Mouse (Mus musculus): ENCODE data around the gene Abca4. TPM values are rescaled to one million over a fixed set of nuclear protein-coding genes. Genes with fewer than 3 reads are reported as not detected.

Abca4 gene
- polyA plus RNA-seq, 1 experiment: 8.2 TPM

DNA sequence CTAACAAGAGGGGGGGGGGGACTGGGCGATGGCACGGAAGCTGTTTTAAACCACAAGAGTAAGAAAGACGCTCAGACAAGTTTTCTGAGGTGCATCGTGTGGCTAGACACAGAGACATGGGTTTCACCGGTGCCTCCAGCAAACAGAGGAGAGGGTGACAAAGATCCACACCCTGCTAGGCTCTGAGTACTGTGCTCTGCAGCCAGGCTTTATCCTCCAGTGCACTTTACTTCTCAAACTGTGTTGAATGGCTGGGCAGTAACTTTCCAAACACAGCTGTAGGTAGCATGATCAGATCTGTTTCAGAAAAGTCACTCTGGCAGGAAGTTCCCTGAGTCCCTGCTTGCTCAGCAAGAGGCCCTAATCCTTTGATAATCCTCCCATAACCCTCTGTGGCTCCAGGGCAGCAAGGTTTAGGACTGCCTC is 158.1 kb downstream of the Abca4 start:
- peaks cover 28% of the 10 kb centered on the region for H3K4me1 ChIP-seq (ENCODE audit: control insufficient read depth, insufficient read depth, low read length)
- DNase-seq: no peak
- H3K27ac ChIP-seq (ENCODE audit: insufficient read depth, low read depth, low read length): no peak overlapping the region
- TF ChIP-seq POLR2A (IDR thresholded peaks at IDR 0.05; ENCODE audit: low read depth, low read length): no peak
- no peak for TF ChIP-seq CTCF (conservative IDR thresholded peaks at IDR 0.05; ENCODE audit: insufficient read depth, insufficient read length, low read depth, low read length)
- H3K36me3 ChIP-seq (ENCODE audit: control insufficient read depth, insufficient read depth, low read length): no peaks in the 10 kb centered on the region
- WGBS: 39% methylated on average over 5 of the region's 5 CpGs
- H3K27me3 ChIP-seq (replicated peaks; ENCODE audit: control insufficient read depth, insufficient read depth, low read length): no peaks in the 10 kb centered on the region
- no peak overlapping the region for H3K4me3 ChIP-seq (ENCODE audit: insufficient read depth, low read depth, low read length)

- no peaks in the 10 kb centered on the region for H3K36me3 ChIP-seq (ENCODE audit: control insufficient read depth, insufficient read depth, low read length)
- peaks cover 34% of the 10 kb centered on the region for H3K4me1 ChIP-seq (ENCODE audit: control insufficient read depth, insufficient read depth, low read length)
- H3K27ac ChIP-seq (ENCODE audit: insufficient read depth, low read depth, low read length): no peak overlapping the region; the same call in 1 of the 2 replicates
- 76% methylated on average over 9 of the region's 9 CpGs for WGBS
- H3K4me3 ChIP-seq (ENCODE audit: insufficient read depth, low read depth, low read length): no peak overlapping the region
- H3K27me3 ChIP-seq (replicated peaks; ENCODE audit: control insufficient read depth, insufficient read depth, low read length): no peaks in the 10 kb centered on the region
- TF ChIP-seq CTCF (conservative IDR thresholded peaks at IDR 0.05; ENCODE audit: insufficient read depth, insufficient read length, low read depth, low read length): no peak
- no peak for TF ChIP-seq POLR2A (IDR thresholded peaks at IDR 0.05; ENCODE audit: low read depth, low read length)
- no peak for DNase-seq
Measured at GRCm38 (mm10) chr3:122203675-122204329, 159.6 kb downstream of the Abca4 start.

GRCm38 (mm10) chr3:122205753-122206152 is 161.5 kb downstream of the Abca4 start:
- 47% methylated on average over 6 of the region's 6 CpGs for WGBS
- H3K36me3 ChIP-seq (ENCODE audit: control insufficient read depth, insufficient read depth, low read length): no peaks in the 10 kb centered on the region
- H3K27ac ChIP-seq (ENCODE audit: insufficient read depth, low read depth, low read length): peak overlapping the region; percentile 84
- H3K4me1 ChIP-seq (ENCODE audit: control insufficient read depth, insufficient read depth, low read length): peaks cover 32% of the 10 kb centered on the region
- no peaks in the 10 kb centered on the region for H3K27me3 ChIP-seq (replicated peaks; ENCODE audit: control insufficient read depth, insufficient read depth, low read length)
- DNase-seq: peak; percentile 39
- no peak for TF ChIP-seq CTCF (conservative IDR thresholded peaks at IDR 0.05; ENCODE audit: insufficient read depth, insufficient read length, low read depth, low read length)
- no peak for TF ChIP-seq POLR2A (IDR thresholded peaks at IDR 0.05; ENCODE audit: low read depth, low read length)
- H3K4me3 ChIP-seq (ENCODE audit: insufficient read depth, low read depth, low read length): no peak overlapping the region

DNA sequence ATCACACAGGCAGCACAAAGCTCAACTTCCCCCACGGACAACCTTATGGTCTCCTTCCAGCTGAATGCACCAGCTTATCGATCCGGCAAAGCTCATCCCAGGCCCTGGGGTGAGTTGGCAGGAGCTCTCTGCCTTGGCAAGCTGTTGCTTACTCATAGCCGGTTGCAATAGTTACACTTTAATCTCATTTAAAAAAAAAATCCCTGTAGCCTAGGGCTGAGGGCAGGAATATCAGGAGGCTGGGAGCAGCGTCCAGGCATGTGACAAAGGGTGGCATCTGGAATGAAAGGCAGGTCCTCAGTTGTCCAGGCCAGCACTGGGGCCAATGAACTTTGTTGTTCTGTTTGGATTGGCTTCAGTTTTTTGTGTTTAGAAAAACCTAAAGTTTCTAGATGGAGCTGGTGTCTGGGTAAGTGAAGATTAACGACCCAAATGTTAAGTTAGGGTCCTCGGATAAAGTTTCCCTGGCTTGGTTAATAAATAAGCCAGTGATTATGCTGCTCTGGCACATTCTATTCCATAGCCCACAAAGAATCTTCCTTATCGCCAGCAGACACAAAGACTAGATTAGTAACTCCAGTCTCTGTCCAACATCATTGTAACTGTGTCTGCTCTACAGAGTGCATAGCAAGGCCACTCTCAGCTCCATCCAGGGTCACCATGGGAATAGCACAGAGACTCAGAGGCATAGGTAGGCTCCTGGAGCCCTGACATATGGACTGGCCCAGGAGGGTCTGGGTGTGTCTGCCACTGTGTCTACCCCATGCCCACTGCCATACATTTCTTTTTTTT is 162.2 kb downstream of the Abca4 start:
- H3K4me3 ChIP-seq (ENCODE audit: insufficient read depth, low read depth, low read length): peak overlapping the region; percentile 7; the same call in 1 of the 2 replicates
- peak; percentile 92 for DNase-seq
- H3K4me1 ChIP-seq (ENCODE audit: control insufficient read depth, insufficient read depth, low read length): peaks cover 34% of the 10 kb centered on the region
- TF ChIP-seq POLR2A (IDR thresholded peaks at IDR 0.05; ENCODE audit: low read depth, low read length) (no peak), CTCF (conservative IDR thresholded peaks at IDR 0.05; ENCODE audit: insufficient read depth, insufficient read length, low read depth, low read length) (no peak)
- H3K36me3 ChIP-seq (ENCODE audit: control insufficient read depth, insufficient read depth, low read length): no peaks in the 10 kb centered on the region
- H3K27me3 ChIP-seq (replicated peaks; ENCODE audit: control insufficient read depth, insufficient read depth, low read length): no peaks in the 10 kb centered on the region
- 26% methylated on average over 8 of the region's 8 CpGs for WGBS
- H3K27ac ChIP-seq (ENCODE audit: insufficient read depth, low read depth, low read length): peak overlapping the region; percentile 90

- Histone ChIP-seq H3K36me3 (ENCODE audit: control insufficient read depth, insufficient read depth, low read length) (no peaks in the 10 kb centered on the region), H3K4me3 (ENCODE audit: insufficient read depth, low read depth, low read length) (no peak overlapping the region), H3K27ac (ENCODE audit: insufficient read depth, low read depth, low read length) (peak overlapping the region; percentile 61), H3K27me3 (replicated peaks; ENCODE audit: control insufficient read depth, insufficient read depth, low read length) (no peaks in the 10 kb centered on the region), H3K4me1 (ENCODE audit: control insufficient read depth, insufficient read depth, low read length) (peaks cover 34% of the 10 kb centered on the region)
- WGBS: 77% methylated on average over 6 of the region's 6 CpGs
- TF ChIP-seq POLR2A (IDR thresholded peaks at IDR 0.05; ENCODE audit: low read depth, low read length) (no peak), CTCF (conservative IDR thresholded peaks at IDR 0.05; ENCODE audit: insufficient read depth, insufficient read length, low read depth, low read length) (no peak)
- DNase-seq: no peak
Measured at GRCm38 (mm10) chr3:122207766-122208165, 163.5 kb downstream of the Abca4 start.

DNA sequence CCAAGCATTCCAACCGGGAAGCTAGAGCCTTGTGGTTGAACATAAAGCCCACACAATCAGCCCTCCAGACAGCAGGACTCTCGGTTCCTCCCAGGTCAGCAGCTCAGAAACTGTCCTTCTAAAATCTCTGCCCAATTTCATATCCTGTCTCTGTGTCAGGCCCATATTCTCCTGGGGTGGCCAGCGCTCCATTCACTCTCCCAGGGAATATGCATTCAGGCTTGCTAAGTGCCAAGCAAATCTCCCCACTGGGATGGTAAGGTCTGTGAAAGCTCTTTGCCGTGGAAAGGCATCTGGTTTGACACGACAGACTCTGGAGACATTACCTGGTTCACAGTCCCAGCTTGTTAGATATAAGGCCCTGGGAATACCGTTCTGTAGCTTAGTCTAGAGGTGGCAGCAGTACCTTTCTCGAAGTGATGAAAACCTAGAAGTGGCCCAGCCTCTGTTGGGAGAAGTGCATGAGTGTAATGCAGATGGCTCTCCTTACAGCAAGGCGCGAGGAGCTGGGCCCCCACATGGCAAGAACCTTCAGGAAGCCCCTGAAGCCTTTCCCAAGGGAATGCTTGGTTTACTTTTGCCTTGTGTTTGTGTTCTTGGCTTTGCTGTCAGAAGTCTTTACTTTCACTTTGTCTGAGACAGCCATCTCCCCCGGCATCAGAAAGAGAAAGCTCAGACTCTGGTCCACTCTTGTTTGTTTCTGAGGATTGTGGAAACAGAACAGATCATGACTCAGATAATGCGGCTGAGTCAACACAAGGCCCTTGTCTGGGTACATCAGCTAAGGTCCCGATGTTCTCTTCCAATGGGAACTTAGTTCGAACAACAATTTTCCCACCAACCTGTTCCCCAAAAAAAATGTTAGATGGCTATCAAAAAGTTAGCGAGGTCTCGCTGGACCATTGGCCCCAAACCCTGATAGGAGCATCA is 164.3 kb downstream of the Abca4 start:
- DNase-seq: no peak
- Histone ChIP-seq H3K4me3 (ENCODE audit: insufficient read depth, low read depth, low read length) (no peak overlapping the region), H3K36me3 (ENCODE audit: control insufficient read depth, insufficient read depth, low read length) (no peaks in the 10 kb centered on the region), H3K27ac (ENCODE audit: insufficient read depth, low read depth, low read length) (peak overlapping the region; percentile 61), H3K27me3 (replicated peaks; ENCODE audit: control insufficient read depth, insufficient read depth, low read length) (no peaks in the 10 kb centered on the region), H3K4me1 (ENCODE audit: control insufficient read depth, insufficient read depth, low read length) (peaks cover 34% of the 10 kb centered on the region)
- TF ChIP-seq CTCF (conservative IDR thresholded peaks at IDR 0.05; ENCODE audit: insufficient read depth, insufficient read length, low read depth, low read length) (peak; percentile 24; the same call in 1 of the 2 replicates), POLR2A (IDR thresholded peaks at IDR 0.05; ENCODE audit: low read depth, low read length) (no peak)
- 62% methylated on average over 15 of the region's 15 CpGs for WGBS
